Comparison of ENCODE assay signal across 20 mouse cellular contexts in the genomic region with DNA sequence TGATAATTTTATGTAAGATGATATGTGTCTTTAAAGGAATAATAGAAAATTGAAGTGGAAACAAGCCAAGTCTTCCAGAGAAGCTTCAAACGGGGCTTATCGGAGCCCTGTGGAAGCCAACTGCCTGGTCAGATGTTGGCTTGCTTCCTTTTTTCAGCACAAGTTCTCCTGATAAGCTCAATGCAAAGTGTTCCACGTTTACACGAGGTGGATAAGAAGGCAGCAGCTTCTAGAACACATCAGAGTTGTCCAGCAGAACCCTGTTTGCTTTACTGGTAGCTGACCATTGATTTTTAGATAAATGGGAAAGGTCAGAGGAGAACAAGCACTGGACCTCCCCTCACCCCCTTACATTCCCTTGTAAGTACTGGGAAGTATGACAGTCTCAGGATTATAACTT. TPM values are rescaled to one million over a fixed set of nuclear protein-coding genes. Genes with fewer than 3 reads are reported as not detected.
DNase-seq lines count a peak whose midpoint lies in the region; ATAC-seq and TF ChIP-seq lines count a peak whose summit lies in the region.
"Had no signal": no experiment of that assay in that cellular context is flagged by ENCODE, and none has a peak within 500 bp of the region (broad histone marks: within the 10 kb centered on the region; RNA-seq: fewer than 3 reads in every experiment).

No protein-coding gene starts in this region.

- H3K36me3 ChIP-seq in kidney, postnatal 0 days (ENCODE audit: insufficient read depth, low read length), result no peaks in the 10 kb centered on the region
- no peaks in the 10 kb centered on the region for H3K36me3 ChIP-seq in liver, embryonic 14.5 days (replicated peaks; ENCODE audit: control insufficient read depth, insufficient read depth, low read depth)
- H3K36me3 ChIP-seq in stomach, embryonic 15.5 days, result no peaks in the 10 kb centered on the region
- no peaks in the 10 kb centered on the region for H3K36me3 ChIP-seq in midbrain, embryonic 11.5 days (ENCODE audit: control insufficient read depth, insufficient read depth, low read length)
- H3K36me3 ChIP-seq: hindbrain, embryonic 13.5 days; midbrain, embryonic 13.5 days; neural tube, embryonic 15.5 days had no signal

- TF ChIP-seq CTCF in kidney, postnatal 0 days (IDR thresholded peaks at IDR 0.05; ENCODE audit: low read depth), result no peak
- TF ChIP-seq CTCF in liver, embryonic 14.5 days (IDR thresholded peaks at IDR 0.05; ENCODE audit: low read depth), result no peak
- TF ChIP-seq CTCF in cerebellum, adult 2 months (IDR thresholded peaks at IDR 0.05; ENCODE audit: borderline replicate concordance, insufficient read depth, low read depth, low read length), result no peak

- no peak for DNase-seq in kidney, postnatal 0 days (ENCODE audit: low spot score)
- no peak for DNase-seq in kidney, adult 18-20 months
- no peak for DNase-seq in liver, embryonic 14.5 days (ENCODE audit: low read depth in 3 of 3, low spot score in 3 of 3)
- DNase-seq in thymus, postnatal 36 days, result no peak
- DNase-seq in cerebellum, adult 2 months, result no peak
- no peak for DNase-seq in midbrain, embryonic 11.5 days (ENCODE audit: low spot score, missing footprints)
- DNase-seq: adrenal gland, postnatal 36 days; cerebellum, adult 9-11 months; gastrocnemius, postnatal 14 days; heart, postnatal 14 days; kidney, postnatal 25 days; lung, postnatal 36 days; thymus, postnatal 14 days had no signal

- H3K4me2 ChIP-seq in kidney, postnatal 0 days (ENCODE audit: low read length), result no peak overlapping the region
- no peak overlapping the region for H3K4me2 ChIP-seq in liver, embryonic 14.5 days (ENCODE audit: low read depth)
- no peak overlapping the region for H3K4me2 ChIP-seq in stomach, embryonic 15.5 days
- H3K4me2 ChIP-seq in midbrain, embryonic 11.5 days, result no peak overlapping the region
- H3K4me2 ChIP-seq: hindbrain, embryonic 13.5 days; midbrain, embryonic 13.5 days; neural tube, embryonic 15.5 days had no signal

- peak; percentile 58 for TF ChIP-seq EP300 in liver, embryonic 14.5 days (IDR thresholded peaks at IDR 0.05; ENCODE audit: low read depth)

- no peak overlapping the region for H3K9ac ChIP-seq in kidney, postnatal 0 days (ENCODE audit: low read depth, low read length)
- H3K9ac ChIP-seq in liver, embryonic 14.5 days (replicated peaks), result no peak overlapping the region
- no peak overlapping the region for H3K9ac ChIP-seq in stomach, embryonic 15.5 days
- no peak overlapping the region for H3K9ac ChIP-seq in midbrain, embryonic 11.5 days (ENCODE audit: low read length)
- H3K9ac ChIP-seq: hindbrain, embryonic 13.5 days; midbrain, embryonic 13.5 days; neural tube, embryonic 15.5 days had no signal

- no peaks in the 10 kb centered on the region for H3K4me1 ChIP-seq in kidney, postnatal 0 days (replicated peaks; ENCODE audit: insufficient read depth, low read length)
- H3K4me1 ChIP-seq in liver, embryonic 14.5 days (replicated peaks; ENCODE audit: control insufficient read depth in 2 of 2, insufficient read depth in 2 of 2, low read length in 1 of 2), result peaks cover 55 to 64% of the 10 kb centered on the region in 2 experiments
- H3K4me1 ChIP-seq in stomach, embryonic 15.5 days, result no peaks in the 10 kb centered on the region
- no peaks in the 10 kb centered on the region for H3K4me1 ChIP-seq in cerebellum, adult 2 months (ENCODE audit: control insufficient read depth, insufficient read depth, low read length)
- no peaks in the 10 kb centered on the region for H3K4me1 ChIP-seq in midbrain, embryonic 11.5 days (ENCODE audit: control insufficient read depth, insufficient read depth, low read length)
- H3K4me1 ChIP-seq: hindbrain, embryonic 13.5 days; midbrain, embryonic 13.5 days; neural tube, embryonic 15.5 days had no signal

- 0 out of 2 replicates have a peak overlapping the region, but pooled peaks have one; percentile 8 for H3K27ac ChIP-seq in kidney, postnatal 0 days
- no peak overlapping the region for H3K27ac ChIP-seq in liver, embryonic 14.5 days
- peak overlapping the region; percentile 74 for H3K27ac ChIP-seq in stomach, embryonic 15.5 days
- no peak overlapping the region for H3K27ac ChIP-seq in cerebellum, adult 2 months (ENCODE audit: insufficient read depth, low read length)
- H3K27ac ChIP-seq in midbrain, embryonic 11.5 days (ENCODE audit: low read depth, low read length), result no peak overlapping the region
- H3K27ac ChIP-seq: hindbrain, embryonic 13.5 days; midbrain, embryonic 13.5 days; neural tube, embryonic 15.5 days had no signal

- H3K27me3 ChIP-seq in kidney, postnatal 0 days (ENCODE audit: insufficient read depth, low read length), result no peaks in the 10 kb centered on the region
- H3K27me3 ChIP-seq in liver, embryonic 14.5 days (ENCODE audit: control insufficient read depth, insufficient read depth, low read length), result no peaks in the 10 kb centered on the region
- no peaks in the 10 kb centered on the region for H3K27me3 ChIP-seq in stomach, embryonic 15.5 days (replicated peaks)
- H3K27me3 ChIP-seq in cerebellum, adult 2 months (ENCODE audit: control insufficient read depth, insufficient read depth, low read length), result no peaks in the 10 kb centered on the region
- no peaks in the 10 kb centered on the region for H3K27me3 ChIP-seq in midbrain, embryonic 11.5 days (ENCODE audit: control insufficient read depth, insufficient read depth, low read length)
- H3K27me3 ChIP-seq: hindbrain, embryonic 13.5 days; midbrain, embryonic 13.5 days; neural tube, embryonic 15.5 days had no signal

- 83% methylated on average over 4 of the region's 4 CpGs for WGBS in kidney, postnatal 0 days
- WGBS in liver, embryonic 14.5 days (ENCODE audit: insufficient replicate concordance), result 9% methylated on average over 4 of the region's 4 CpGs
- 31% methylated on average over 4 of the region's 4 CpGs for WGBS in stomach, embryonic 15.5 days
- WGBS in cerebellum, adult 2 months, result 28% methylated on average over 4 of the region's 4 CpGs
- WGBS in midbrain, embryonic 11.5 days, result 81% methylated on average over 4 of the region's 4 CpGs

- no peak for TF ChIP-seq POLR2A in cerebellum, adult 2 months (IDR thresholded peaks at IDR 0.05; ENCODE audit: borderline replicate concordance, insufficient read depth, low read length)

- ATAC-seq in kidney, postnatal 0 days (replicated peaks; ENCODE audit: low FRiP score, low read depth), result no peak
- peak; percentile 57 for ATAC-seq in erythroid progenitor cell, adult 5-6 weeks (replicated peaks; ENCODE audit: low FRiP score, poor library complexity, severe bottlenecking)
- peak; percentile 52 for ATAC-seq in liver, embryonic 14.5 days (ENCODE audit: insufficient read depth)
- peak; percentile 76 for ATAC-seq in stomach, embryonic 15.5 days (ENCODE audit: insufficient read depth, low FRiP score, low read depth)
- ATAC-seq in midbrain, embryonic 11.5 days (ENCODE audit: low FRiP score), result no peak
- ATAC-seq: forebrain, embryonic 16.5 days; midbrain, embryonic 13.5 days had no signal

- no peaks in the 10 kb centered on the region for H3K9me3 ChIP-seq in kidney, postnatal 0 days (replicated peaks; ENCODE audit: low read length)
- no peaks in the 10 kb centered on the region for H3K9me3 ChIP-seq in liver, embryonic 14.5 days (ENCODE audit: control insufficient read depth, low read length)
- H3K9me3 ChIP-seq in stomach, embryonic 15.5 days, result no peaks in the 10 kb centered on the region
- H3K9me3 ChIP-seq in midbrain, embryonic 11.5 days (ENCODE audit: control insufficient read depth, low read length), result no peaks in the 10 kb centered on the region
- H3K9me3 ChIP-seq: hindbrain, embryonic 13.5 days; midbrain, embryonic 13.5 days; neural tube, embryonic 15.5 days had no signal

- H3K4me3 ChIP-seq in kidney, postnatal 0 days (replicated peaks; ENCODE audit: low read depth, low read length), result no peak overlapping the region
- H3K4me3 ChIP-seq in liver, embryonic 14.5 days (ENCODE audit: insufficient read depth in 1 of 2, low read depth in 2 of 2, low read length in 2 of 2), result no peak overlapping the region
- H3K4me3 ChIP-seq in stomach, embryonic 15.5 days (replicated peaks), result no peak overlapping the region
- H3K4me3 ChIP-seq in cerebellum, adult 2 months (replicated peaks; ENCODE audit: insufficient read depth, low read depth, low read length), result no peak overlapping the region
- H3K4me3 ChIP-seq in midbrain, embryonic 11.5 days (ENCODE audit: low read depth, low read length), result no peak overlapping the region
- H3K4me3 ChIP-seq: erythroblast, embryonic 14.5 days; hindbrain, embryonic 13.5 days; midbrain, embryonic 13.5 days; neural tube, embryonic 15.5 days had no signal

RNA-seq across cellular contexts. Expression of gene Fam110c, which starts 9.3 kb away (rescaled TPM):
- polyA plus RNA-seq in kidney, postnatal 0 days (2015; fragmentation: Nextera tagmentation; extraction: Ambion mirVana), result 7.9 and 8.1 TPM in 2 replicates
- total RNA-seq in erythroid progenitor cell, adult 5-6 weeks (2015; ENCODE audit: low replicate concordance), result 4.2 and 5.8 TPM in 2 replicates
- 3.5 and 7.6 TPM in 2 replicates for total RNA-seq in erythroid progenitor cell, adult 5-6 weeks (2017; ENCODE audit: low replicate concordance)
- 0.79 and 1.0 TPM in 2 replicates for polyA plus RNA-seq in liver, embryonic 14.5 days (2012; rRNA removed)
- polyA plus RNA-seq in liver, embryonic 14.5 days (2014; fragmentation: Nextera tagmentation; extraction: Ambion mirVana), result 1.2 and 1.3 TPM in 2 replicates
- polyA plus RNA-seq in stomach, embryonic 15.5 days (2015; fragmentation: Nextera tagmentation; extraction: Ambion mirVana), result 10.1 and 11.2 TPM in 2 replicates
- 0.15 and 0.29 TPM in 2 replicates for polyA plus RNA-seq in cerebellum, adult 2 months (2012; rRNA removed)
- polyA plus RNA-seq in midbrain, embryonic 11.5 days (2014; fragmentation: Nextera tagmentation; extraction: Ambion mirVana), result 0.05 and 0.06 TPM in 2 replicates
- total RNA-seq: gastrocnemius, postnatal 14 days had no signal
- polyA plus RNA-seq: erythroblast, embryonic 14.5 days; midbrain, embryonic 13.5 days had no signal

Comparison
In these comparisons a context has a peak if more than half of its experiments do, and no peak if none do; other contexts are left out.
1. ATAC-seq: peak in erythroid progenitor cell, adult 5-6 weeks (single experiment), liver, embryonic 14.5 days (single experiment) and stomach, embryonic 15.5 days (single experiment); none in kidney, postnatal 0 days (single experiment) and midbrain, embryonic 11.5 days (single experiment).
2. H3K27ac ChIP-seq: peak in kidney, postnatal 0 days (single experiment) and stomach, embryonic 15.5 days (single experiment); none in liver, embryonic 14.5 days (single experiment), cerebellum, adult 2 months (single experiment) and midbrain, embryonic 11.5 days (single experiment).